Mouse (Mus musculus) embryonic fibroblast, embryonic 13.5 days (primary cell): ENCODE results near the gene Gm6793.

Experiments
- CTCF ChIP-seq: IDR thresholded peaks from 2 replicates; pipeline ENCODE4 v1.5.1; 2011; ENCODE audit warnings: mild to moderate bottlenecking, control low read depth, low read length, moderate library complexity, borderline replicate concordance; ENCODE audit not compliant: insufficient read depth
- POLR2A ChIP-seq: IDR thresholded peaks from 2 replicates; pipeline ENCODE4 v1.6.1; 2011; ENCODE audit warnings: low read depth, mild to moderate bottlenecking, control low read depth, low read length, moderate library complexity

GRCm38 (mm10) chr8:112030663-112031062 lies 15.8 kb upstream of the Gm6793 start:
- no peak for TF ChIP-seq CTCF
- no peak for TF ChIP-seq POLR2A
